Mouse (Mus musculus) midbrain, embryonic 13.5 days (tissue): ENCODE data around the gene Zc3h4. TPM values are rescaled to one million over a fixed set of nuclear protein-coding genes. Genes with fewer than 3 reads are reported as not detected.

ENCODE experiments used
- ATAC-seq: fragments of 200-750 bp; cut with Nextera tagmentation; 2 replicates; pipeline ENCODE4 v1.8.0; 2017; ENCODE audit warnings: mild to moderate bottlenecking, moderate TSS enrichment, moderate library complexity
- H3K27ac ChIP-seq: fragments of 300-500 bp; sonication (generic); 2 replicates; pipeline ENCODE4 v1.5.1; 2015; ENCODE audit warnings: inconsistent platforms, mild to moderate bottlenecking, moderate library complexity
- H3K27me3 ChIP-seq: fragments of 300-500 bp; sonication (generic); 2 replicates; pipeline ENCODE4 v1.6.1; 2015; ENCODE audit warnings: mild to moderate bottlenecking, inconsistent platforms
- H3K36me3 ChIP-seq: fragments of 300-500 bp; sonication (generic); 2 replicates; pipeline ENCODE4 v1.6.1; 2015; ENCODE audit warnings: mild to moderate bottlenecking, inconsistent platforms
- H3K4me1 ChIP-seq: fragments of 300-500 bp; sonication (generic); replicated peaks from 2 replicates; pipeline ENCODE4 v1.6.1; 2015; ENCODE audit warnings: inconsistent platforms
- H3K4me2 ChIP-seq: fragments of 300-500 bp; sonication (generic); replicated peaks from 2 replicates; pipeline ENCODE4 v1.6.1; 2015; ENCODE audit warnings: moderate library complexity, mild to moderate bottlenecking, inconsistent platforms
- H3K4me3 ChIP-seq: fragments of 300-500 bp; sonication (generic); replicated peaks from 2 replicates; pipeline ENCODE4 v1.5.1; 2015; ENCODE audit warnings: mild to moderate bottlenecking, inconsistent platforms
- H3K9ac ChIP-seq: fragments of 300-500 bp; sonication (generic); replicated peaks from 2 replicates; pipeline ENCODE4 v1.6.1; 2015; ENCODE audit warnings: mild to moderate bottlenecking, inconsistent platforms
- H3K9me3 ChIP-seq: fragments of 300-500 bp; sonication (generic); 2 replicates; pipeline ENCODE4 v1.6.1; 2016; ENCODE audit warnings: mild to moderate bottlenecking, inconsistent platforms
- WGBS: fragments of 180-500 bp; shearing (Covaris S2); methylation state at CpG from one replicate; pipeline ENCODE4 v1.1.7; 2015; 5-methylcytosine and 5-hydroxymethylcytosine counted together
- polyA plus RNA-seq: library from polyadenylated mRNA; unstranded; fragments of >200 nt; fragmentation: Nextera tagmentation; extraction: Ambion mirVana; gene quantifications from 2 replicates; pipeline ENCODE4 v1.2.1, GENCODE M21; 2015

Zc3h4 gene
- polyA plus RNA-seq, 1 experiment from 2014 or later, result 22.1 TPM

GRCm38 (mm10) chr7:16453118-16453711, 52.5 kb downstream of the Zc3h4 start:
- under 1% methylated on average over 23 of the region's 23 CpGs for WGBS
- peak overlapping the region; percentile 77 for H3K27ac ChIP-seq
- peak; percentile 79 for ATAC-seq
- peak overlapping the region; percentile 93 for H3K4me2 ChIP-seq
- no peaks in the 10 kb centered on the region for H3K9me3 ChIP-seq
- peak overlapping the region; percentile 81 for H3K4me3 ChIP-seq
- H3K27me3 ChIP-seq, result 0 out of 2 replicates have a peak, but pooled peaks cover 4% of the 10 kb centered on the region
- H3K4me1 ChIP-seq, result peaks cover 11% of the 10 kb centered on the region
- H3K36me3 ChIP-seq, result peaks cover 16% of the 10 kb centered on the region
- H3K9ac ChIP-seq, result peak overlapping the region; percentile 80

GRCm38 (mm10) chr7:16455016-16455415, 54.3 kb downstream of the Zc3h4 start:
- Histone ChIP-seq H3K4me1 (peaks cover 11% of the 10 kb centered on the region), H3K27ac (no peak overlapping the region), H3K36me3 (peaks cover 16% of the 10 kb centered on the region), H3K27me3 (0 out of 2 replicates have a peak, but pooled peaks cover 4% of the 10 kb centered on the region), H3K4me3 (no peak overlapping the region), H3K9ac (no peak overlapping the region), H3K4me2 (no peak overlapping the region), H3K9me3 (no peaks in the 10 kb centered on the region)
- ATAC-seq, result no peak
- 96% methylated on average over 14 of the region's 14 CpGs for WGBS

GRCm38 (mm10) chr7:16456289-16456688, 55.6 kb downstream of the Zc3h4 start:
- no peak overlapping the region for H3K9ac ChIP-seq
- H3K4me2 ChIP-seq, result no peak overlapping the region
- no peak overlapping the region for H3K4me3 ChIP-seq
- WGBS, result 85% methylated on average over 5 of the region's 5 CpGs
- peaks cover 16% of the 10 kb centered on the region for H3K36me3 ChIP-seq
- no peak for ATAC-seq
- H3K4me1 ChIP-seq, result peaks cover 11% of the 10 kb centered on the region
- H3K27me3 ChIP-seq, result peaks cover 15% of the 10 kb centered on the region; the same call in 1 of the 2 replicates
- H3K9me3 ChIP-seq, result no peaks in the 10 kb centered on the region
- no peak overlapping the region for H3K27ac ChIP-seq

- Histone ChIP-seq H3K27ac (no peak overlapping the region), H3K9ac (no peak overlapping the region), H3K9me3 (no peaks in the 10 kb centered on the region), H3K4me3 (no peak overlapping the region), H3K4me2 (no peak overlapping the region), H3K36me3 (peaks cover 11% of the 10 kb centered on the region), H3K4me1 (no peaks in the 10 kb centered on the region), H3K27me3 (peaks cover 33% of the 10 kb centered on the region)
- ATAC-seq, result no peak
- 70% methylated on average over 13 of the region's 13 CpGs for WGBS
These were observed 59.9 kb downstream of the Zc3h4 start for GRCm38 (mm10) chr7:16460566-16460965.

GRCm38 (mm10) chr7:16461151-16461550, 60.4 kb downstream of the Zc3h4 start:
- H3K9ac ChIP-seq, result no peak overlapping the region
- WGBS, result 62% methylated on average over 6 of the region's 6 CpGs

GRCm38 (mm10) chr7:16461705-16462104, 61.0 kb downstream of the Zc3h4 start:
- no peaks in the 10 kb centered on the region for H3K4me1 ChIP-seq
- peaks cover 34% of the 10 kb centered on the region for H3K27me3 ChIP-seq
- no peaks in the 10 kb centered on the region for H3K36me3 ChIP-seq
- no peak overlapping the region for H3K4me3 ChIP-seq
- H3K9me3 ChIP-seq, result no peaks in the 10 kb centered on the region
- no peak for ATAC-seq
- no peak overlapping the region for H3K4me2 ChIP-seq
- H3K27ac ChIP-seq, result no peak overlapping the region
- no peak overlapping the region for H3K9ac ChIP-seq
- 78% methylated on average over 6 of the region's 6 CpGs for WGBS

More at GRCm38 (mm10) chr7:16461151-16461550, 60.4 kb downstream of the Zc3h4 start:
- H3K27ac ChIP-seq, result no peak overlapping the region
- H3K4me1 ChIP-seq, result no peaks in the 10 kb centered on the region
- no peak for ATAC-seq
- peaks cover 34% of the 10 kb centered on the region for H3K27me3 ChIP-seq
- H3K4me3 ChIP-seq, result no peak overlapping the region
- no peak overlapping the region for H3K4me2 ChIP-seq
- peaks cover 5% of the 10 kb centered on the region for H3K36me3 ChIP-seq
- H3K9me3 ChIP-seq, result no peaks in the 10 kb centered on the region

GRCm38 (mm10) chr7:16463214-16463613, 62.5 kb downstream of the Zc3h4 start:
- no peak overlapping the region for H3K9ac ChIP-seq
- H3K4me1 ChIP-seq, result peaks cover 4% of the 10 kb centered on the region
- peaks cover 36% of the 10 kb centered on the region for H3K27me3 ChIP-seq
- H3K4me2 ChIP-seq, result no peak overlapping the region
- ATAC-seq, result peak; percentile 67
- no peak overlapping the region for H3K27ac ChIP-seq
- H3K36me3 ChIP-seq, result no peaks in the 10 kb centered on the region
- WGBS, result 3% methylated on average over 14 of the region's 14 CpGs
- no peaks in the 10 kb centered on the region for H3K9me3 ChIP-seq
- no peak overlapping the region for H3K4me3 ChIP-seq

GRCm38 (mm10) chr7:16465160-16465559, 64.5 kb downstream of the Zc3h4 start:
- H3K4me2 ChIP-seq, result no peak overlapping the region
- peak; percentile 64 for ATAC-seq
- H3K9ac ChIP-seq, result no peak overlapping the region
- no peaks in the 10 kb centered on the region for H3K36me3 ChIP-seq
- peaks cover 5% of the 10 kb centered on the region for H3K4me1 ChIP-seq
- 15% methylated on average over 8 of the region's 8 CpGs for WGBS
- H3K27ac ChIP-seq, result no peak overlapping the region
- H3K27me3 ChIP-seq, result peaks cover 51% of the 10 kb centered on the region
- H3K9me3 ChIP-seq, result no peaks in the 10 kb centered on the region
- no peak overlapping the region for H3K4me3 ChIP-seq

GRCm38 (mm10) chr7:16465568-16465967, 64.9 kb downstream of the Zc3h4 start:
- Histone ChIP-seq H3K4me2 (no peak overlapping the region), H3K27ac (no peak overlapping the region), H3K4me3 (no peak overlapping the region), H3K4me1 (peaks cover 5% of the 10 kb centered on the region), H3K27me3 (peaks cover 51% of the 10 kb centered on the region), H3K9me3 (no peaks in the 10 kb centered on the region), H3K9ac (no peak overlapping the region), H3K36me3 (no peaks in the 10 kb centered on the region)
- ATAC-seq, result no peak
- WGBS, result 90% methylated on average over 5 of the region's 5 CpGs

- 67% methylated on average over 4 of the region's 4 CpGs for WGBS
- Histone ChIP-seq H3K36me3 (no peaks in the 10 kb centered on the region), H3K9ac (no peak overlapping the region), H3K27me3 (peaks cover 52% of the 10 kb centered on the region), H3K4me1 (peaks cover 5% of the 10 kb centered on the region), H3K9me3 (no peaks in the 10 kb centered on the region), H3K27ac (no peak overlapping the region), H3K4me3 (no peak overlapping the region), H3K4me2 (no peak overlapping the region)
- ATAC-seq, result no peak
These were observed 65.9 kb downstream of the Zc3h4 start for GRCm38 (mm10) chr7:16466565-16466964.

- ATAC-seq, result no peak
- peaks cover 56% of the 10 kb centered on the region for H3K27me3 ChIP-seq
- 15% methylated on average over 5 of the region's 5 CpGs for WGBS
- H3K36me3 ChIP-seq, result no peaks in the 10 kb centered on the region
- no peak overlapping the region for H3K9ac ChIP-seq
- H3K4me1 ChIP-seq, result peaks cover 10% of the 10 kb centered on the region
- H3K27ac ChIP-seq, result no peak overlapping the region
- no peak overlapping the region for H3K4me3 ChIP-seq
- no peaks in the 10 kb centered on the region for H3K9me3 ChIP-seq
- H3K4me2 ChIP-seq, result no peak overlapping the region
These were observed 67.4 kb downstream of the Zc3h4 start for GRCm38 (mm10) chr7:16468115-16468514.

- peaks cover 79% of the 10 kb centered on the region for H3K27me3 ChIP-seq
- no peak overlapping the region for H3K4me2 ChIP-seq
- no peak overlapping the region for H3K4me3 ChIP-seq
- WGBS, result 38% methylated on average over 9 of the region's 9 CpGs
- no peaks in the 10 kb centered on the region for H3K36me3 ChIP-seq
- ATAC-seq, result no peak
- H3K9me3 ChIP-seq, result no peaks in the 10 kb centered on the region
- H3K9ac ChIP-seq, result no peak overlapping the region
- peaks cover 28% of the 10 kb centered on the region for H3K4me1 ChIP-seq
- no peak overlapping the region for H3K27ac ChIP-seq
These were observed 70.8 kb downstream of the Zc3h4 start for GRCm38 (mm10) chr7:16471549-16471948.
